Mouse (Mus musculus): ENCODE results near the gene Rassf8. TPM values are rescaled to one million over a fixed set of nuclear protein-coding genes. Genes with fewer than 3 reads are reported as not detected.

Rassf8 gene
- polyA plus RNA-seq, 1 experiment: 15.7 TPM

GRCm38 (mm10) chr6:145781256-145781655 lies 34.7 kb downstream of the Rassf8 start:
- no peak for TF ChIP-seq POLR2A (IDR thresholded peaks at IDR 0.05; ENCODE audit: borderline replicate concordance, extremely low read depth, insufficient read depth, insufficient read length, poor library complexity, severe bottlenecking)
- TF ChIP-seq CTCF (IDR thresholded peaks at IDR 0.05; ENCODE audit: borderline replicate concordance, extremely low read depth, insufficient read depth, insufficient read length): no peak
- no peak for DNase-seq (ENCODE audit: low read depth)

GRCm38 (mm10) chr6:145781966-145782365 lies 35.4 kb downstream of the Rassf8 start:
- DNase-seq (ENCODE audit: low read depth): no peak
- no peak for TF ChIP-seq POLR2A (IDR thresholded peaks at IDR 0.05; ENCODE audit: borderline replicate concordance, extremely low read depth, insufficient read depth, insufficient read length, poor library complexity, severe bottlenecking)
- no peak for TF ChIP-seq CTCF (IDR thresholded peaks at IDR 0.05; ENCODE audit: borderline replicate concordance, extremely low read depth, insufficient read depth, insufficient read length)

- DNase-seq (ENCODE audit: low read depth): no peak
- no peak for TF ChIP-seq POLR2A (IDR thresholded peaks at IDR 0.05; ENCODE audit: borderline replicate concordance, extremely low read depth, insufficient read depth, insufficient read length, poor library complexity, severe bottlenecking)
Observed at GRCm38 (mm10) chr6:145787311-145787710, 40.8 kb downstream of the Rassf8 start.

- DNase-seq (ENCODE audit: low read depth): no peak
- TF ChIP-seq CTCF (IDR thresholded peaks at IDR 0.05; ENCODE audit: borderline replicate concordance, extremely low read depth, insufficient read depth, insufficient read length): no peak
- TF ChIP-seq POLR2A (IDR thresholded peaks at IDR 0.05; ENCODE audit: borderline replicate concordance, extremely low read depth, insufficient read depth, insufficient read length, poor library complexity, severe bottlenecking): no peak
Observed at GRCm38 (mm10) chr6:145789738-145790137, 43.2 kb downstream of the Rassf8 start.

- TF ChIP-seq POLR2A (IDR thresholded peaks at IDR 0.05; ENCODE audit: borderline replicate concordance, extremely low read depth, insufficient read depth, insufficient read length, poor library complexity, severe bottlenecking): no peak
- no peak for TF ChIP-seq CTCF (IDR thresholded peaks at IDR 0.05; ENCODE audit: borderline replicate concordance, extremely low read depth, insufficient read depth, insufficient read length)
- no peak for DNase-seq (ENCODE audit: low read depth)
Observed at GRCm38 (mm10) chr6:145792373-145792772, 45.8 kb downstream of the Rassf8 start.

DNA sequence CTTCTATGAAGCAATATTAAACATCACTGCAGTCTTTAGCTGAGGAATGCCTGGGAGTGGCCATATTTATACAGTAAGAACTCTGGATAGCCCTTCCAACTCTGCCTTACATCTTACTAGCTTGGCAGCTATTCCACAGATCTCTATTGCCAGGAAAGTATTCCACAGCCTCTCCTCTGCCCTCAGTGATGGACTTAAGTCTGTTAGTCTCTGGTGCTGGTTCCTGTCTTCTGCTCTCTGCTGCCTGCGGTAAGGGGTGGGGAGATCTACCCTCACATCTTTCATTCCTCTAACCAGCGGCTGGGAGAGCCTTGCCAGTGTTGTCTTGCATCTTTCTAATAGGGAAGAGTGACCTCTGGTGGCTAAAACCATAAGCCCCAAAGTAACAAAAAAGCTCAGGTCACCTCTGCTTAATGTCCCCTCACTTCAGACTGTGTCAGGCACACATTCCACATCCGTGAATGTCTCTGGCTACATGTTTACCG lies 46.6 kb downstream of the Rassf8 start:
- TF ChIP-seq CTCF (IDR thresholded peaks at IDR 0.05; ENCODE audit: borderline replicate concordance, extremely low read depth, insufficient read depth, insufficient read length) (peak; percentile 60; the same call in 1 of the 2 replicates), POLR2A (IDR thresholded peaks at IDR 0.05; ENCODE audit: borderline replicate concordance, extremely low read depth, insufficient read depth, insufficient read length, poor library complexity, severe bottlenecking) (no peak)

DNA sequence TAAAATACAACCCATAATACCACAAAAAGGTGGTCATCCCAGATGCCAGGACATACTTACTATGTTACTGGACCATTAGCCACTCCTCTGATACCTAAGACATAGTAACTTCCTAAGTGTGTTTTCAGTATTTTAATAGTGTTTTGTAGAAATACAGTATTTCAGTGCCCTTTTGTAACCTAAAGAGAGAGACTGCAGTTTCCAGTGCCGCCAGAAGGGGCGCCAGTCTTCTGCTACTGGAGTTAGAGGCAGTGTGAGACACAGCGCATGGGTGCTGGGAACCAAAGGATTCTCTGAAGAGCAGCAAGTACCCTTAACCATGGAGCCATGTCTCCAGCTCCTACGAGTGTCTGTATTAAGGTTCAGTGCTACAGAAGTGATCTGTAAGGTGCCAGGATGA lies 48.1 kb downstream of the Rassf8 start:
- no peak for DNase-seq (ENCODE audit: low read depth)
- TF ChIP-seq POLR2A (IDR thresholded peaks at IDR 0.05; ENCODE audit: borderline replicate concordance, extremely low read depth, insufficient read depth, insufficient read length, poor library complexity, severe bottlenecking): no peak
- peak; percentile 44; the same call in 1 of the 2 replicates for TF ChIP-seq CTCF (IDR thresholded peaks at IDR 0.05; ENCODE audit: borderline replicate concordance, extremely low read depth, insufficient read depth, insufficient read length)

More for the DNA sequence above, 46.6 kb downstream of the Rassf8 start:
- peak; percentile 82 for DNase-seq (ENCODE audit: low read depth)

DNA sequence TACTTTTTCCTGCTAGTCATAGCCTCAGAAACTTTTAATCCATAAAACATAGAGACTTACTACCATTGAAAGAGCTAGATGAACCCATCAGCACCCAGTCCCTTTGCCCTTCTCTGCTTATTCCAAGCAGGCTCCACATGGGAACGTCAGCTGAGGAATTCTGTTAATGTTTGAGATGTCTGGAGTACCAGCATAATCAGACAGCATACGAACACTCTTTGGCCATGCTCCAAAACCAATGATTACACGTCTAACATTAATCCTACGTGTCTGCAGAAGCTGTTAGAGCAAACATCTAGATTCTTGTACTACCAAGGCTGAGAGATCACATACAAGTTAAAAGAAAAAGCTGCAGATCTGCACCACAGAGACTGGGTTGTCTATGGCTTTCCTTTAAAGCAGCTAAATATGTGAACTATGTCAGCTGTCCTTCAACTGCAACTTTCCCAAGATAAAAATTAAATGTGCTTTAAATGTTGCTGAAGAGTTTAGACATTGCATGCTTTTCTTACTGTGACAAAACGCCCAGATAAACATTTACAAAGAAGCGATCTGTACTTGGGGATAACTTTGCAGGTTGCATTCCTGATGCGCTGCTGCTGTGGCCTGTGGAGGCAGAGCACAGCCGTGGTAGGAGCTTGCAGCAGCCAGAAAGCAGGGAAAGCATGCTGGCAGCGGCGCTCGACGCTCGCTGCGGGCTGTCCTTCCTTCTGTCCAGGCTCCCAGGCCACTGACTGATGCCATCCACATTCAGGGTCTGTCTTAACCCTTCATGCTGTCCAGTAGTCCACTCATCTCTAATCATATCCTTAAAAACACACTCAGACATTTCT lies 49.9 kb downstream of the Rassf8 start:
- no peak for TF ChIP-seq CTCF (IDR thresholded peaks at IDR 0.05; ENCODE audit: borderline replicate concordance, extremely low read depth, insufficient read depth, insufficient read length)
- no peak for TF ChIP-seq POLR2A (IDR thresholded peaks at IDR 0.05; ENCODE audit: borderline replicate concordance, extremely low read depth, insufficient read depth, insufficient read length, poor library complexity, severe bottlenecking)
- peak; percentile 73 for DNase-seq (ENCODE audit: low read depth)

DNA sequence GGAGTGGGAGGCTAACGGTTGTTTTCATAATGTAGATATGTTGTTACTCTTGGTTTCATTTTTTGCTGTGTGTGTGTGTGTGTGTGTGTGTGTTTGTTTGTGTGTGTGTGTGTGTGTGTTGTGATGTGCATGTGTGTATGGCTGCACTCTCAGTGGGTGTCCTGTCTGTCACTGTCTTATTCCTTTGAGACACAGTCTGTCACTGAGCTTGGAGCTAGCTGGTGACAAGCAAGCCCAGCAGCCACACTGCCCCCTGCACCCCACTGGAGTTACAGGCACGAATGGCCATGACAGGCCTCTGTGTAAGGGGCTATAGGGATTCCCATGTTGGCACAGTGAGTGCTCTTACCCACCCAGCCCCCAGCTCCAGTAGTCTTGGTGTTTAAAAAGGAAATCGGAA lies 51.1 kb downstream of the Rassf8 start:
- peak; percentile 39 for DNase-seq (ENCODE audit: low read depth)
- no peak for TF ChIP-seq POLR2A (IDR thresholded peaks at IDR 0.05; ENCODE audit: borderline replicate concordance, extremely low read depth, insufficient read depth, insufficient read length, poor library complexity, severe bottlenecking)
- no peak for TF ChIP-seq CTCF (IDR thresholded peaks at IDR 0.05; ENCODE audit: borderline replicate concordance, extremely low read depth, insufficient read depth, insufficient read length)

GRCm38 (mm10) chr6:145801796-145802488 lies 55.4 kb downstream of the Rassf8 start:
- no peak for DNase-seq (ENCODE audit: low read depth)

DNA sequence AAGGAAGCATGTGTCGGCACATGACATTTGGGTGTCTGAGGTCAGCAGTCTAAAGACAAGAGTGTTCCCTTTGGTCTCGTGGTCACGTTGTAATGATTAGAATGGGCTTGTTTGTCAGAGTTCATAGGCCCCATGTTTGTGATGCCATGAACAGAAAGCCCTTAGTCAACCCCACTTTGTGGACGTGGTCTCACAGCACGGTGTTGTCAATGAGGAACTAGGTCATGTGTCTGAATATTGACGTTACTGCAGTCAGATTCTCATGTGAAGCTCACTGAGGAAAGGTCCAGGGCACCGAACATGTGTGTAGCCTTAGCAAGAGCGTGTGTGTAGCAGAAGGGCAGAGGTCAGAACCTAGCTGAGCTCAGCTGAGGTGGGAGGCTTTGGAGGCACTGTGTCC lies 56.3 kb downstream of the Rassf8 start:
- TF ChIP-seq CTCF (IDR thresholded peaks at IDR 0.05; ENCODE audit: borderline replicate concordance, extremely low read depth, insufficient read depth, insufficient read length) (no peak), POLR2A (IDR thresholded peaks at IDR 0.05; ENCODE audit: borderline replicate concordance, extremely low read depth, insufficient read depth, insufficient read length, poor library complexity, severe bottlenecking) (no peak)
- DNase-seq (ENCODE audit: low read depth): no peak

More at GRCm38 (mm10) chr6:145801796-145802488, 55.4 kb downstream of the Rassf8 start:
- no peak for TF ChIP-seq CTCF (IDR thresholded peaks at IDR 0.05; ENCODE audit: borderline replicate concordance, extremely low read depth, insufficient read depth, insufficient read length)
- TF ChIP-seq POLR2A (IDR thresholded peaks at IDR 0.05; ENCODE audit: borderline replicate concordance, extremely low read depth, insufficient read depth, insufficient read length, poor library complexity, severe bottlenecking): no peak
